Mouse (Mus musculus) right cerebral cortex, postnatal 36 days (tissue): Measurements from ENCODE around the gene Gm4744.
"Not testable (repeated sequence)": the region's sequence is repeated elsewhere in the genome, so short reads cannot be mapped to it uniquely, and the experiment has no call there.

Experiments used
- DNase-seq, 2 experiments: peaks; one replicate each; pipeline ENCODE4 v3.0.0; 2022; ENCODE audit warnings: low spot score in 2 of 2, mixed read lengths in 1 of 2

The Gm4744 gene

GRCm38 (mm10) chr6:40951770-40952169 lies at the start of gene Gm4744:
Gene Gm4744 (minus strand): TSS chr6:40951870.
- DNase-seq: no peak

- DNase-seq: not testable (repeated sequence)
These were observed 47.7 kb upstream of the Gm4744 start, which contains the start of gene Gm2663 for GRCm38 (mm10) chr6:40999379-40999778. Gene Gm2663 (minus strand): TSS chr6:40999479.

- DNase-seq: not testable (repeated sequence)
These were observed 12.8 kb upstream of the Gm4744 start, which contains the start of gene 1810009J06Rik for GRCm38 (mm10) chr6:40964454-40964853. Gene 1810009J06Rik (plus strand): TSS chr6:40964754.

- no peak for DNase-seq
These were observed 2.0 kb upstream of the Gm4744 start for GRCm38 (mm10) chr6:40953716-40954115.

- DNase-seq: no peak
These were observed 11.2 kb downstream of the Gm4744 start, which contains the start of gene 1700074P13Rik for GRCm38 (mm10) chr6:40940457-40940856. Gene 1700074P13Rik (minus strand): TSS chr6:40940557.

GRCm38 (mm10) chr6:40919954-40920353 lies 31.7 kb downstream of the Gm4744 start:
- DNase-seq: no peak

GRCm38 (mm10) chr6:40900287-40900686 lies 51.4 kb downstream of the Gm4744 start, which contains the start of gene Prss58:
Gene Prss58 (minus strand): TSS chr6:40900387.
- no peak for DNase-seq
